Mouse (Mus musculus): Measurements from ENCODE around the gene Dennd5b. TPM values are rescaled to one million over a fixed set of nuclear protein-coding genes. Genes with fewer than 3 reads are reported as not detected.

The Dennd5b gene
- total RNA-seq, 2 experiments from 2014 or later, result 45.6 to 48.6 TPM

GRCm38 (mm10) chr6:149108909-149109308 lies 7.4 kb upstream of the Dennd5b start:
- intact Hi-C loops (cut with DNase I), result no loop called here
- no peak for DNase-seq (ENCODE audit: extremely low spot score in 1 of 2, low spot score in 2 of 2)

- DNase-seq (ENCODE audit: extremely low spot score in 1 of 2, low spot score in 2 of 2), result no peak
- intact Hi-C loops (cut with DNase I), result no loop called here
These were observed 6.1 kb upstream of the Dennd5b start for GRCm38 (mm10) chr6:149107615-149108014.

GRCm38 (mm10) chr6:149103451-149103850 lies 2.0 kb upstream of the Dennd5b start:
- no peak for DNase-seq (ENCODE audit: extremely low spot score in 1 of 2, low spot score in 2 of 2)
- intact Hi-C loops (cut with DNase I), result loop anchor here (5.0 kb wide), 1 partner anchor 41 kb away; no protein-coding TSS in a partner anchor

DNA sequence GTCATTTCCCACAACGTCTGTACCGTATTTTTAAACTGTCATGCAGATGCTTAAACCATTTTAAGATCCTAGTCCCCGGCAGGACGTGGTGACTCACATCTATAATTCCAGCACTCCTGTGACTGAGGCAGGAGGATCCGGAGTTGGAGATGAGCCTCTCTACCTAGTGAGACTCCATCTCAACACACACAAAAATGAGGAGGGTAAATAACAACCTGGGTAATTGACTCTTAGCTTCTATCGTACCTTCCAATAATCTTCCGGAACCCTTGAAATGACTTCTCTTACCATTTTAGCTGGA lies 413 bp upstream of the Dennd5b start:
- intact Hi-C loops (cut with DNase I), result loop anchor here (5.0 kb wide), 1 partner anchor 40 kb away; no protein-coding TSS in a partner anchor
- DNase-seq (ENCODE audit: extremely low spot score in 1 of 2, low spot score in 2 of 2), result no peak

DNA sequence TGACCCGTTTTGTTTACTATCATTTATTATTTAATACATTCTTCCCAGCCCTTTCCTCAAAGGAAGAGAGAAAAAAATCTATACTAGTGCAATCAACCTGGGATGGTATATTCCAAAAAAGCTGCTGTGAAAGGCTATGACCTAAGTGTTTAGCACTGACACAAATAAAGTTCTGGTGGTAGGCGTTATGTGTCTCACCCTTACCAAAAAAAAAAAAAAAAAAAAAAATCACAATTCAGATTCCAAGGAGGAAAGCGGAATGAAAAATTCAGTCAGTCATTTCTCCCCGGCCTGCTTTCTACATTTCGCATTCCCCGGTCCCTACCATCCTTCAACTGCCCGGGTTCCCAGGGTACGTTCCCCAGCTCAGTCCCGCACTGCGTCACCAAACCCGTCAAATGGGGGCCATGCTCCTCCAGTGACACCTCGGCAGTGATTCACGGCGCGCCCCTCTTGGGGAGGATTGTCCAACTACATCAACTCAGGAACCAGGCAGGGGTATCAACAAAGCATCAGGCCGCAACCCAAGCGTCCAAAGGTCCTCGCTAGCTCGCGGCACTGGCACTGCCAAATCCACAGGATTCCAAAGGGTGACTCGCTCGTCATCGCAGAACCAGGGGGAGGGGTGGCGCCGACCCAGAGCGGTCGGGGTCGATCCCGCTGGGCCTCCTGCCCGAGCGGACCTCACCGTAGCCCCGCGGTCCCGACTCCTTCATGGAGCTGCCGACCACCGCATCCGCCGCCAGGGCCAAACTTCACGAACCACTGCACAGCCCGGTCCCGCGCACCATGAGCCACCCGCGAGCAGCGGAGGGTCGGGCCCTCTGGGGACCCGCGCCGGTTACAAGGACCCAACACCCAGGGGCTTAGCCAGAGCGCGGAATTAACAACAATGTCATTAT lies 1.1 kb downstream of the Dennd5b start:
- peak; percentile 53 to 78 for DNase-seq (ENCODE audit: extremely low spot score in 1 of 2, low spot score in 2 of 2)
- intact Hi-C loops (cut with DNase I), result loop anchor here (5.0 kb wide), 1 partner anchor 38 kb away; no protein-coding TSS in a partner anchor

DNA sequence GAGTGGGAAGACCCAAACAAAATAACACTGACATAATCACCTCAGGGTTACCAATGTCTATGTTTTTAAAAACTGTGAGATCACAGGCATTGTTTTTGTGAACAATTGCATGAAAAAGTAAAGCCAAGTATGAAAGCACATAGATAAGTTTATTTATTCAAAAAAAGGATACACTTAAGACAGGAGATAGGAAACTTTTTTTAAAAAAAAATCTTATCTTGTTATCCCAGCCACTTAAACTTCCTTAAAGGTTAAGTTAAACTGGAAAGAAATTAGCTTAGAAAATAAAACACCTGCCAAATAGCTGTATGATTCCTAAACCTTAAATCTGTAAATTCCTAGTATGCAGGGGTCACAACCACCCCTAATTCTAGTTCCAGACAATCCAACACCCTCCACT lies 2.5 kb downstream of the Dennd5b start:
- no peak for DNase-seq (ENCODE audit: extremely low spot score in 1 of 2, low spot score in 2 of 2)
- intact Hi-C loops (cut with DNase I), result no loop called here

DNA sequence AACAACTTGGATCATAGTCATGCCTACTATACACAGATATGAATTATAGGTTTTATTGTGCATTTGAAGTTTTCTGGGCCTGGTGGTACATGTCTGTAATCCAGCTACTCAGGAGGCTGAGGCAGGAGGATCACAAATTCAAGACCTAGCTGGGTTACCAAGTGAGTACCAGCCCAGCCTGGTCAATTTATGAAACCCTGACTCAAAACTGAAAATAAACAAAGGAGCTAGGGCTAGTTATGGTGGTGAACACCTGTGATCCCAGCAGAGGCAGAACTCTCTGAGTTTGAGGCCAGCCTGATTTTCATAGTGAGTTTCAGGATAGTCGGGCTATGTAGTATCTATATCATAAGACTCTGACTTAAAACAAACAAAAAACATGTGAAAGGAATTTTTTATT lies 4.2 kb downstream of the Dennd5b start:
- intact Hi-C loops (cut with DNase I), result no loop called here
- DNase-seq (ENCODE audit: extremely low spot score in 1 of 2, low spot score in 2 of 2), result no peak

- DNase-seq (ENCODE audit: extremely low spot score in 1 of 2, low spot score in 2 of 2), result no peak
- intact Hi-C loops (cut with DNase I), result no loop called here
These were observed 5.2 kb downstream of the Dennd5b start for GRCm38 (mm10) chr6:149096233-149096632.

DNA sequence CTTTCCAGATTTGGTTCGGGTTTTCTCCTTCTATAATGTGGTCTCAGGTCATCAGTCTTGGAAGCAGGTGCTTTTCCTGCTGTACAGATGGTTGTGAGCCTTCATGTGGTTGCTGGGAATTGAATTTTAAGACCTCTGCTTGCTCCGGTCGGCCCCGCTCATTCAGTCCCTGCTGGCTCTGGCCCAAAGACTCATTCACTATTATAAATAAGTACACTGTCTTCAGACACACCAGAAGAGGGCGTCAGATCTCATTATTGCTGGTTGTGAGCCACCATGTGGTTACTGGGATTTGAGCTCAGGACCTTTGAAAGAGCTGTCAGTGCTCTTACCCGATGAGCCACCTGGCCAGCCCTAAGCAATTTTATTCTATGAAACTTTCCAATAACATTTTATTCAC lies 6.1 kb downstream of the Dennd5b start:
- DNase-seq (ENCODE audit: extremely low spot score in 1 of 2, low spot score in 2 of 2), result peak in 1 of 2 experiments; percentile 23
- intact Hi-C loops (cut with DNase I), result no loop called here

- intact Hi-C loops (cut with DNase I), result no loop called here
- no peak for DNase-seq (ENCODE audit: extremely low spot score in 1 of 2, low spot score in 2 of 2)
These were observed 6.9 kb downstream of the Dennd5b start for GRCm38 (mm10) chr6:149094555-149094954.

GRCm38 (mm10) chr6:149093465-149093864 lies 8.0 kb downstream of the Dennd5b start:
- peak in 1 of 2 experiments; percentile 36 for DNase-seq (ENCODE audit: extremely low spot score in 1 of 2, low spot score in 2 of 2)
- intact Hi-C loops (cut with DNase I), result no loop called here

- DNase-seq (ENCODE audit: extremely low spot score in 1 of 2, low spot score in 2 of 2), result no peak
- intact Hi-C loops (cut with DNase I), result no loop called here
These were observed 9.1 kb downstream of the Dennd5b start for GRCm38 (mm10) chr6:149092406-149092805.

- intact Hi-C loops (cut with DNase I), result no loop called here
These were observed 24.2 kb downstream of the Dennd5b start for GRCm38 (mm10) chr6:149077136-149077808.

DNA sequence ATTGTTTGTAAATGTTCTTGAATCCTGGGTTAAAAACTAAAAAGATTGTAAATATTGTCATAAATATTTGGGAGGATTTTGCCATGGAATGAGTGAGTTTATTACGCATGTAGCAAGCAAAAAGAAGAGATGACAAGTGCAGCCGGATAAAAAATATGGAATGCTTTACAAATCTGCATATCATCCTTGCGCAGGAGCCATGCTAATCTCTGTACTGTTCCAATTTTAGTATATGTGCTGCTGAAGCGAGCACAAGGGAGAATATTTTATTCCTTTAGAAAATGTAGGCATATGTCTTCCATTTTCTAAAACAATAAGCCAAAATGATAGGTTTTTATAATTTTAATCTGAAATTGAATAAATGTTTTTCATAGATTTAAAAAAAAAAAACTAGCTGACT lies 27.6 kb downstream of the Dennd5b start:
- intact Hi-C loops (cut with DNase I), result no loop called here
- no peak for DNase-seq (ENCODE audit: extremely low spot score in 1 of 2, low spot score in 2 of 2)

More at GRCm38 (mm10) chr6:149077136-149077808, 24.2 kb downstream of the Dennd5b start:
- no peak for DNase-seq (ENCODE audit: extremely low spot score in 1 of 2, low spot score in 2 of 2)

GRCm38 (mm10) chr6:149072873-149073272 lies 28.6 kb downstream of the Dennd5b start:
- intact Hi-C loops (cut with DNase I), result no loop called here
- DNase-seq (ENCODE audit: extremely low spot score in 1 of 2, low spot score in 2 of 2), result no peak

DNA sequence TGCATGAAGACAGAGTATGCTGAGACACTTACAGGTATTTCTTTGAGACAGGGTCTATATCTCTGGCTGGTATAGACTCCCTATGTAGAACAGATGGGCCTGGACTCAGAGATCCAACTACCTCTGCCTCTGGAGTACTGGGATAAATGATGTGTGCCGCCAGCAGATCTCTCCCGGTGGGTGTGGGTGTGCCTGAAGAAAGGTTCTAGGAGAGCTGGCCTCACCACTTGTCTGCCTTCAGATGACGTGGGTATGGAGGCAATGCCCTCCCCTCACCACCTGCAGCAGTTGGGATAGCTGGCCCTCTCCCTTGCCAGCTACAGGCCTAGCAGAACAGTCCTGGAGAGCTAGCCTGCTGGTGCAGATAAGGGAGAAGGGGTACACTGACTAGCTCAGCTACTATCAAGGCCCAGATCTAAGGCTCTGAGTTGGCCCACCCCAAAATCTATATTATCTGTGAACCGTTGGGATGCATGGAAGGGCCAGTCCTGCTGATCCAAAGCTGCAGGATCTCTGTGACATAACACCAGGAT lies 30.8 kb downstream of the Dennd5b start:
- intact Hi-C loops (cut with DNase I), result no loop called here
- no peak for DNase-seq (ENCODE audit: extremely low spot score in 1 of 2, low spot score in 2 of 2)

- intact Hi-C loops (cut with DNase I), result loop anchor here (5.0 kb wide), 1 partner anchor 39 kb away; the partner anchor contains the start of gene Dennd5b
- no peak for DNase-seq (ENCODE audit: extremely low spot score in 1 of 2, low spot score in 2 of 2)
These were observed 38.1 kb downstream of the Dennd5b start for GRCm38 (mm10) chr6:149063382-149063781.

DNA sequence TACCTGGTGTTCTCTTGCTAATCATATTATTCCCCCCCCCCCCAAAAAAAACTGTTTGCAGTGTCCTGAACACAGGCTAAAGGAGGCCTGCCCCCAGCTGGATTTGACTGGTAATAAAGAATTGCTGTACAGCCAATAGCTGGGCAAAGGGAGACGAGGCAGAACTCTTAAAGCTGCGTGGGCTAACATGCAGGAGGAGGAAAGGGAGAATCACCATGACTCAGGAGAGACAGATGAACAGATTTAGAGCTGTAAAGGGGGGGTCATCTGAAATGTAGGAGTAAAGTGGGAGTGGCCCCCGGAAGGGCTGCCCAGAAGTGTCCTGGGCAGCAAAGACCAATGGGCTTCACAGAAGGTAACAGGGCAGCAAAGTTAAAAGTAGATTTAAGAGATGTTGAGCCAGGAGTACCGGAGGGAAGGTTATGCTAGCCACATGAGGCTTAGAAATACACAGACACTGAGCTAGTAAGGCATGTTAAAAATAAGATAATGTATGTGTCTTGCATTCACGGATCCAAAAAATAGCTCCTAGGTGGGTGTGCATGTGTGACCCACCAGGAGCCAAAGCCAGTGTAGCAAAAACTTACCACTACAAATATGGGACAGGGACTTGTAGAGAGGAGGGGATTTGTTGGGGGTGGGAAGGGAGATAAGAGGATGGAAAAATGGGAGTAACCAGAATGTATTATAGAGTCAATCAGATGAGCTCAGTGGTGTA lies 40.7 kb downstream of the Dennd5b start:
- intact Hi-C loops (cut with DNase I), result loop anchor here (5.0 kb wide), 1 partner anchor 41 kb away; the partner anchor contains the start of gene Dennd5b
- no peak for DNase-seq (ENCODE audit: extremely low spot score in 1 of 2, low spot score in 2 of 2)

DNA sequence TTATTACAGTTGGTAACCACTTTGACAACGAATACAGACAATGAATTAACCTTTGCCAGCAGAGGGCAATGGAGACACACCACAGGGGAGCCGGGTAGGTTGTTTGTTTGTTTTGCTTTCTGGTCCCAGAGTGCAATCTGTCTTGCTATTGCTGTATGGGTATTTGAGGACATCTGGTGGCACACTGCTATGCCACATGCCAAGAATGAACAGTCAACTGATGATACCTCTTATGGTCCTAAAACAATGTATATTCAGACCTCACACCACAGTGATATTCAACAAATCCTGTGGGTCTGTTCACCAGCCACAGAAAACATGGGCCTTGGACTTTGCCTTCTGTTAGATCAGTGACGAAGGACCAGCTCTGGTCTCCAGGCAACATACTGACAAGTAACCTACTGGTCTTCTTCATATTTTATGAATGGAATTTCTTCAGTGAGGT lies 43.5 kb downstream of the Dennd5b start:
- intact Hi-C loops (cut with DNase I), result no loop called here
- DNase-seq (ENCODE audit: extremely low spot score in 1 of 2, low spot score in 2 of 2), result no peak

All from left cerebral cortex, postnatal 10 days (tissue).